Mouse (Mus musculus) ES-Bruce4 (cell line): ENCODE data around the gene Rho.

Experiments used
- CTCF ChIP-seq: IDR thresholded peaks from one replicate; pipeline ENCODE4 v1.8.1; 2011; ENCODE audit warnings: low read depth, low read length
- EP300 ChIP-seq: IDR thresholded peaks from 2 replicates; pipeline ENCODE4 v1.6.1; 2011; ENCODE audit warnings: low read depth, low read length; ENCODE audit not compliant: insufficient read depth
- POLR2A ChIP-seq: IDR thresholded peaks from one replicate; pipeline ENCODE4 v1.8.1; 2011; ENCODE audit warnings: low read length; ENCODE audit not compliant: insufficient read depth

DNA sequence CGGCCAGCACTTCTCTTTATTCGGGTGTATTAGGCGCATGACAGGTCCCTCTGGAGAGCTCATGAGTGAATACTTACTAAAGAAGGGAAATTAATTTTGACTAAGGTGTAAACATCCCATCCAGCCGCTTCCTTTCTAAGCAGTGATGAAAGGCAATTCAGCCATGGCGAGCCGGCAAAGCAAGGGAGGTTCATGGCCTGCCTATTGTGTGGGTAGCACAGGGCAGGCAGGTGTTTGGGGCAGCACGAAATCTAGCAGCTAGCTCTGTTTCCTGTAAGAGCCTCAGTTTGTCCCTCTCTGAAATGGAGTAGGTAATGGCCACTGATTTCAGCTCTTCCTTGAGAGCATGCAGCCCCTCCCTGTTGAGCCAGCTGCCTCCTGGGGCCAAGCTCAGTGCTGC, 53.0 kb downstream of the Rho start:
- TF ChIP-seq CTCF (no peak), POLR2A (no peak), EP300 (no peak)
